Mouse (Mus musculus) kidney, adult 18-20 months (tissue): ENCODE results near the gene Spindoc.
"Not testable (repeated sequence)": the region's sequence is repeated elsewhere in the genome, so short reads cannot be mapped to it uniquely, and the experiment has no call there.

Experiments
- DNase-seq: peaks from one replicate; pipeline ENCODE4 v3.0.0; 2021

Gene Spindoc

DNA sequence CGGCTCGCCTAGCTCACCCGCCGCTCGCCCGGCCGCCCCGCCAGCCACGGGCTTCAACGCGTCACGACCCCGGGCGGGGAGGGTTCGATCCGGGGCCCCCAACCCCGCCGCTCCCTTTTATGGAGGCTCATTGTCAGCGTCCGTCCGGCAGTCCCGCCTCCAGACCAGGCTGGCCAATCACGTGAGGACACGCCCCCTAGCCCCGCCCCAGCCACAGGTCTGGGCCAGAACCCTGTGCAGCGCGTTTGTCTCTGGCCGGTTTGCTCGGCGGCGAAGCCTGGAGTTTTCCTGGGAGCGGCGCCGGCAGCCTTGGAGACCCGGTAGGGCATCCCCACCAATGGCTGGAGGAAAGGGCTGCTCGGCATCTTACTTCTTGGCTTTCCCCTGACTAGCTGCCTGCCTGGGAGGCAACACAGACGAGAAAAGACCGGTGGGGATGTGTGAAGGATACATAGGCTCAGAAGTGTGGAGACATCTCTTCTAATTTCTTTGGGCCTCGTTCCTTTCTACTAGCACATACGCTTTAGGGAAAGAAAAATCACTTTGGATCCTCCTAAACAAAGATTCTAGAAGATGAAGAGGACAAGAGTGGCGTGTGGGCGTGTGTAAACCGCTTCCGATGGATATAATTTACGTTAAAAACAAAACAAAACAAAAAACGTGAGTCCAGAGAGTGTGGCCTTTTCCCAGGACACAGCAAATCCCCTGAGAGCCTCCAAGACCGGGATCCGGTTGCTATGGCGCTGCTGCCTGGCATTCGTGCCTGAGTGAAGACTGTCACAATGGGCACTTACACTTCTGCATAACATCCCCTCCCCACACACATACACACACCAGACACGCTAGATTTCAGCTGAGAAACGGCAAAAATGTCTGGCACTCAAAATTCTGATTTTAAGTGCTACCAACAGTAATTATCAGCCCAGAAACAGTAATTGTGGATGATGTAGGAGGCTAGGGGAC, at the start of gene Spindoc:
Spindoc (minus strand) TSS at position 92 of the 963 bp plus-strand sequence.
- DNase-seq, result peak; percentile 100

DNA sequence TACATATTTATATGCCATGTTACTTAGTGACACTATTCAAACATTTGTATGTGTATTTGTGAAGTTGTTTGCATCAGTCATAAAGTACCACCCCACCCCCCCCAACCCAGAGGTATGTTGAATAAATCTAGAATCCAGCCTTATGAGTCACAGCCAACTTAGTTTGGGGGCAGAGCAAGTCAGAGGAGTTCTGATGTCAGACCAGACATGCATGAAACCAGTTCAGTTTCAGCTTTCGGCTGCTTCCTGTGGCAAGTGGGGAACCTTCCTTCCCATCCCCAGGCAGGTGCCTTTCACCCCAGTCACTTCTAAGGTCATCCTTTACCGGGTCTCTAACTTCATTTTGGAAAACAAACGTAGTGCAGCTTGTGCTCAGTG, 42.6 kb upstream of the Spindoc start:
- DNase-seq, result no peak

DNA sequence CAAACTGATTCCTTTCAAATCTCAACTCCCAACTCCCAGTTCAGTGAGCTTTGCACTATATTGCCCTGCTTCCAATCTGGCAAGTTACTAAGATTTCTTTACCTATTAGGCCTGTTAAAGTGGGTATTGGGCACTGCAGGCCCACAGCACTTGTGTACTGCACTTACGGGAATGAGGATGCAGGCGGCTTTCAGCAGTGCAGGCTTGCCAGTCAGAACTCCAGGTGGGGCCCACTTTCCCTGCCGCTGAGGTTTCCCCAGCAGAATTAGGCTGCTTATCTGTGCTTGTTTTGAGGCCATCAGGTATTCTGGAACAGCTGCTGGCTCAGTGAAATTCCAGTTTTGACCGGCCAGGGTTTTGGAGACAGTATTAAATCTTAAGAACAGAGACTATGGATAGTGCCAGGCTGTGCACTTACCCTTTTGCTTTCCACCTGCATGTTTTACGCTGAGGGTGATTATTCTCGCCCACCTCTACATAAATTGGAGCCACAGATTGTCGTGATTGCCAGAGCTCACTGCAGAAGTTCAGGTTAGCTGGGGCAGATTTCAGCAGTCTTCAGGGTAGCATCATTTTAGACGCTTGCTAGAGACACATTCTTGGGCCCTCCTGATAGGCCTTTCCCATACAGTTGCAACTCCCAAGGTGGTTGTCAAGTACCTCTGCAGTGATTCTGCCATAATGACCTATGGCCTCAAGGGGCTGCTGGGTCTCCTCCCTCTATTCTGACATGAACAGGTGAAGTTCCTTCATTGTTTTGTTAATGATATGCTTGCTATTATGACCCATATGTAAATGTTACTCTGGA, 42.0 kb upstream of the Spindoc start:
- peak; percentile 7 for DNase-seq

DNA sequence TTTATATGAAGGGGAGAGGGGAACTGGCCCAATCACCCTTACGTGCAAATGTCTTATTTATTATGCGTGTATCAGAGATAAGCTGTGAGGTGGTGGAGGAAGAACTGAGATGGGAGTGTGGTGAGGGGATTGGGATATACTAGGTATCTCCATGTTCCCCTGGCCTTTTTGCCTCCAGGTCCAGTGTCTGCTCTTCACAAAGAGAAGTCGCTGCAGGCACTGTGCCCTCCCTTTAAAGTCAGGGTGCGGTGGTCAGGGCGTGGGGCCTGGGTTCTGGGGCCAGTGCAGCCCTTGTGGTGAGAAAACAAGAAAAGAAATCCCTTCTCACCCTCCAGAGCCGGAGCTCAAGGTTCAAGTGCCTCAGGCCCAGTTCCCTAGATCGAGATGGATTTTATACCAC, 41.3 kb upstream of the Spindoc start:
- DNase-seq, result no peak

DNA sequence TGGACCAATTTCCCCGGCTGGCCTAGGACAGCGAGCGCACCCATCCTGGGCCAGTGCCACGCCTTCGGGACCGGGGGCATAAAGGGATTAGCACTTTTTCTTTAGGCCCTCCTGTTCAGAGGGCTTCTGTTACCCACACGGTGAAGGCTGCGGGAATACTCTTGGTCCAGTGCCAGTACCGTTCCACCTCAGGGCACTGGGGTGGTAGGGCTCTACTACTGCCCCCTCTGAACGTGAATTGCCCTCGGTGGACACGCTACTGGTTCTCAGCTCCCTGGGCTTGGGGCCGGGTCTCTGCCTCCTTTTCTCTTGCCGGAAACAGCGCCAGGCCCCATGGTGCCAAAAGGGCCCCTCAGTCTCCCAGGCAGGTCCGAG, 40.8 kb upstream of the Spindoc start:
- DNase-seq, result no peak

DNA sequence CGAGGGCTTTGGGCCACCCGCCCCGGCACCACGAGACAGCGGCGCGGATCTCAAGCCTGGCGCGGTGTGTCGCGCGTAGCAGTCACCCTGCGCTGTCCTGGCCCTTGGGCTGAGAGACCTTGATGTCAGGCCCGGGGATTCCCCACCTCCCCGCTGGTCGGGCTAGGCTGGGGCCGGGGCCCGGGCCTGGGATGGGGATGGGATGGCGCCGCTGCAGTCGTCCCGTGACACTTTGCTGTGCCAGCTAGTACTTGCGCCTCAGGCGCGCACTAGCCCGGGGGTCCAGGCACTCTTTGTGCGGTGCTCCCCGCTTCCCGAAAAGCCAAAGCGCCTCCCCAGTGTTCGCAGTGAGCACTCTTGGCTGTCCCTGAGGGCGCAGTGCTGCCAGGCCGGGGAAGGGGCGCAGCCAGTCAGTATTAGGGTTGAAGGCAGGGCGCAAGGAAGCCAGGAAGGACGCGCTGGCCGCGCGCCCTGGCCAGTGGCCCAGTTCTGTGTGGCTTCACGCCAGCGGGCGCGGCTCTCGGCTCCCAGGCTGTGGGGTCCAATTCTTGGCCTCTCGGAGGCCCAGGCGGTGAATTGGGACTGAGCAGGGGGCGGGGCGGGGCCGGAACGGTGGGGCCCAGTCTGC, 40.3 kb upstream of the Spindoc start:
- DNase-seq, result peak; percentile 96

DNA sequence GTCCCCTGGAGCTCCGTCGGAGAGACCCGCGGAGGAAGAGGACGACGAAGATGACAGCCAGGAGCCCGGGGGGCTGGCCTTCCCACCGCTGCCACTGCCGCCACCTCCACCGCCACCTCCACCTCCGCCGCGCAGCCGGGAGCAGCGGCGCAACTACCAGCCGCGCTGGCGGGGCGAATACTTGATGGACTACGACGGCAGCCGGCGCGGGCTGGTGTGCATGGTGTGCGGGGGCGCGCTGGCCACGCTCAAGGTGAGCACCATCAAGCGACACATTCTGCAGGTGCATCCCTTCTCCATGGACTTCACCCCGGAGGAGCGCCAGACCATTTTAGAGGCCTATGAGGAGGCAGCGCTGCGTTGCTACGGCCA, 39.8 kb upstream of the Spindoc start:
- DNase-seq, result no peak

DNA sequence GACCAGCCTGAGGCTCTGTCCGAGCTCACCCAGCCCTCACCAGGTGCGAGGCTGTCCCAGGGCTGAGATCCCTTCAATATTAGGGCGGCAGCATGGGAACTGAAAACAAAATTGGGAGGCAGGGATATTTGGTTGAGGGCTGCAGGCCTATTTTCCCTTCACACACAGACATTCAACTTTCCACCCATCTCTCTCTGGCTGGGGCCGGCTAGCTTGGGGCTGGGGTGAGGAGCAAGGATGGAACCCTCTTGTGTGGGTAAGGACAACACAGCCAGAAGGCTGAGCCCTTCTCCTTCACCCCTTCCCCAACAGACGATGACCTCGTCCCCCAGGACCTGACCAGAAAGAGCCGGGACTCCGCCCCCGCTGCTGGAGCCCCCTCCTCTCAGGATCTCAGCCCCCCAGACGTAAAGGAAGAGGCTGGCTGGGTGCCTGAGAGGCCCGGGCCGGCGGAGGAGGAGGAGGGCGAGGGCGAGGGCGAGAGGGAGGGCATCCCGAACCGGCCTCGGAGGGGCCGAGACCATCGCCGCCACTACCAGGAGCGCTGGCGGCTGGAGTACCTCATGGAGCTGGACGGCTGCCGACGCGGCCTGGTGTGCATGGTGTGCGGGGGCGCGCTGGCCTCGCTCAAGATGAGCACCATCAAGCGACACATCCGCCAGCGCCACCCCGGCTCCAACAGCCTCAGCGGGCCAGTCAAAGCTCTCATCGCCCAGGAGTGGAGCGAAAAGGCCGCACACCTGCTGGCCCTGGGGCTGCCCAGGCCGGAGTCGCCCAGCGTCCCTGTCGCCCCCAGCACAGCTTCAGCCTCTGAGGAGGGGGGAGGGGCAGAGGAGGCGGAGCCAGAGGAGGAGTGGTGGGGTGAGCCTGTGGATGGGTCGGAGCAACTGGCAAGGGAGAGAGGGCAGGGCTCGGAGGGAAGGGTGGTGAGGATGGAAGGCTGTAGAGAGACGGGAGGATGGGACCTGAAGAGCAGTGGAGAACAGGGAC, 39.1 kb upstream of the Spindoc start:
- peak; percentile 23 for DNase-seq

DNA sequence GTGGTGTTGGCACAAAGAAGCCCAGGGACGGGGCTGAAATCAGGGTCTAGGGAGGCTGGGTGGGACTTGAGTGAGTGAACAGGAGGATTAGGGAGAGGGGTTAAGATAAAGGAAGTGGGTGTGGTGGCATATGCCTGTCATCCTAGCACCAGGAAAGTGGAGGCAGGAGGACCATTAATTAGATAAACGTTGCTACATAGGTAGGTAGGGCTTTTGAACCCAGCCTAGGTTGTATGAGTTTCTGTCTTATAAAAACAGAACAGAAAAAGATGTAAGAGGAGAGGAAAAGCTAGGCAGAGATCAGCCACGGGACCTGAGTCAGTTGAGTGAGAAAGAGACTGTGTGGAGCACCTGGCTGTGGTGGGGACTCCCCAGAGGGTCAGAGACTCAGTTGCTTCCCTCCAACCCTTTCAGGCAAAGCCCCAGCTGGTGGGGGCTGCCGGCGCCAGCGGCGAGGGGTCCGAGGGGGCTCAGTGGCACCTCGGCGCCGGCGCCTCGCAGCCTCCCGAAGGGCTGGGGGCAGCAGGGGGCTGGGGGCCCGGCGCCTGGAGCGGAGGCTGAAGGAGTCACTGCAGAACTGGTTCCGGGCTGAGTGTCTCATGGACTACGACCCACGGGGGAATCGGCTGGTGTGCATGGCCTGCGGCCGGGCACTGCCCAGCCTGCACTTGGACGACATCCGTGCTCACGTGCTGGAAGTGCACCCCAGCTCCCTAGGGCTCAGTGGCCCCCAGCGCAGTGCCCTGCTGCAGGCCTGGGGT, 38.2 kb upstream of the Spindoc start:
- DNase-seq, result no peak

DNA sequence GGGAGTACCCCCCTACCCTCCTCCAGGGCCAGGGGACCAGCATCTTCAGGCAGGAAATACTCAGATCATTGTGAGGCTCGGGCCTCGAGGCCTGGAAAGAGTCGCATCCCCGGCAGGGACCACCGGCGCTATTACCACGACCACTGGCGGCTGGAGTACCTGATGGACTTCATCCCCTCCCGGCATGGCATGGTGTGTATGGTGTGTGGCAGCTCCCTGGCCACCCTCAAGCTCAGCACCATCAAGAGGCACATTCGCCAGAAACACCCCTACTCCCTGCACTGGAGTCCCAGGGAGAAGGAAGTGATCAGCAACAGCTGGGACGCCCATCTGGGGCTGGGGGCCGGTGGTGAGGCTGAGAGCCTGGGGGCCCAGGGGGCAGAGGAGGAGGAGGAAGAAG, 37.3 kb upstream of the Spindoc start:
- DNase-seq, result no peak

DNA sequence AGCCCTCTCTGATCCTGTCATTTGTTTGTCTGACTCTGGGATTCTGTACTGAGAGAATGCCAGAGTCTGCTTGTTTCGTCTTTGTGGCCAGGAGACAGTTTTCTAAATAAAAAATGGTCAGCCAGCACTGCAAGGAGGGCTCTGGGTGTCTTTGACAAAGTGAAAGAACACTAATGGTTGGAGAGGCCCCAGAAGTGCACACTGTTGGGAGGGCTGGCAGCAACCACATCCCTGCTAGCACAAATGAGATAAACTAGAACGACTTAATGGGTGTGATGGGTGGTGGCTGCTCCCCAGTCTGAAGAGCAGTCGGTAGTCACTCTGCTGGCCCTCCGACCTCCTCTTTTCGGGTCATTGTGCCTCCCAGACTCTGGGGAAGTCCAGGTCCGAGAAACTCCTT, 36.3 kb upstream of the Spindoc start:
- no peak for DNase-seq

DNA sequence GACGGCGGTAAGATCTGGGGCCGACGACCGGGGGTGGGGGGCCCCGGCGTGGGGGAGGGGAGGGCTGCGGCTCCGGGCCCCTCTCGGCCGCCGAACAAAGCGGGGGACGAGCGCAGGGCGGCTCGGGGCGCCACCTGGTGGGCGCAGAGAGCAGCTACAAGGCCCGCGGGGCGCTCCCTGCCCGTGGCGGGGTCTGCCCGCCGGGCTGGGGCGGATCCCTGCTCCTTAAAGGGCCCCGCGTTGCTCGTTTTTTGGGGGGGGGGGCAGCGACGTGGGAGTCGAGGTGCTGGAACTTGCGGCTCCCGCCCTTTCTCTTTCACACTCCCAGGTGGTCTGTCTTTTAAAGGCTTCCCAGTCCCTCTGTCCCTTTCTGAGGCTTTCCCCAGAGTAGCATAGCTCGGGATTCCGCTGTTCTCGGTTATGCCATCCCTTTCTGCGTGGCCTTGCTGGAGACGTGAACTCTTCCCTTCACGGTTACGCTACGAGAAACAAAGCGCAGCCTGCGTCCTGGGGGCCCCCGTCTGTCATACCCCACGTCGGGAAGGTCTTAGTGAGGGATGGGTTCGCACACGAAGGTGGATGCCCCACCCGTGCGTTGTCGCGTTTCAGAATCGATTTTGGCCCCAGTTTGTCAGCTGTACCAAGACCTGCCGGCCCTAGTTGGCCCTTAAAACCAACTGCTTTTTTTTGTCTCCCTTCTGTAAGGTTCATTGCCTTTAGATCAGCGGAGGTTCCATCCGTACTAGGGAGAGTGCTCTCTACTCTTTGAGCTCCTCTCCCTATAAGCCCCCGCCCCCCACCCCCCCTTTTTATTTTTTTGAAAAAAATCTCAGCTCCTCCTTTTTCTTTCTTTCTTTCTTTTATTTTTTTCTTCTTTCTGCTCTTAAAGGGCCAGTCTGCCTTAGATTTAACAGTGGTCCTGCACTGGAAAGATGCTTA, 35.4 kb upstream of the Spindoc start:
- peak; percentile 81 for DNase-seq

DNA sequence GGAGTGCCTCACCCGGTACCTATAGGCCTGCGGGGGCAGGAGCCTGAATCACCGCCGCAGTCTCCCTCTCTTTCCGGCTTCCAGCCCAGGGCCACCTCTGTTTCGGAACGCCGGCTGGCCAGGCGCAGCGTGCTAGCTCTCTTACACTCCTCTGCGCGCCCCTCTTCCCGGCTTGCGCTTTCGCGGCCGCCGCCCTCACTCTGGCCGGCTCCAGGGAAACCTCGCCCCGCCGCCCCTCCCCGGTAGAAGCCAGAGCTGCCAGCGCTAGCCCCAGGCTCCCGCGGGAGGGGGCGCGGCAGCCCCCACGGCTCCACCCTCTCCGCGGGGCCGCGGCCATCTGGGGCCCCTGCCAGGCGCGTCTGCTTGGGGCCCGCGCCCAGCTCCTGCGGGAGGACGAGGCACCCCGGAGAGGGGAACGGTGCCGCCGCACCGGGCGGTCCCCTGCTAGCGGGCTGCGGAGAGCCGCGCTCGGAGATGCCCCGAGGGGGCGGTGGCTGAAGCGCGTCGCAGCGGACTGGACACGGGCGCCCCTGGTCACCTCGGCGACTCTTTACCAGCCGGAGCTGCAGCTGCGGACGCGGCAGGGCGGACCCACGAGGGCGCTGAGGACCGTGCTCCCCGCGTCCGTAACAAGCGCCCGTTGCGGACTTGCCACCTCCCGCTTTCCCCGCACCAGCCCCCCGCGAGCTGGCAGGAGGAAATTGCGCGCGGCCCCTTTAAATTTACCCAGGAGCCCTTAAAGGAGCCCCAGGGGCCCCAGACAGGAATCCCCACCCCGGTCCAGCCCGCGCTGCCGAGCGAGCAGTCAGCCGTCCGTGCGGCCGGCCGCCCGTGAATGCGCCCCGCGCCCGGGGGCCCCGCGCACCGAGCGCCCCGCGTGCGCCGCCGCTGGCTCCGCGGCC, 34.3 kb upstream of the Spindoc start, which contains the start of gene 2700081O15Rik:
2700081O15Rik (plus strand) TSS at position 792 of the 902 bp plus-strand sequence.
- DNase-seq, result peak; percentile 74

DNA sequence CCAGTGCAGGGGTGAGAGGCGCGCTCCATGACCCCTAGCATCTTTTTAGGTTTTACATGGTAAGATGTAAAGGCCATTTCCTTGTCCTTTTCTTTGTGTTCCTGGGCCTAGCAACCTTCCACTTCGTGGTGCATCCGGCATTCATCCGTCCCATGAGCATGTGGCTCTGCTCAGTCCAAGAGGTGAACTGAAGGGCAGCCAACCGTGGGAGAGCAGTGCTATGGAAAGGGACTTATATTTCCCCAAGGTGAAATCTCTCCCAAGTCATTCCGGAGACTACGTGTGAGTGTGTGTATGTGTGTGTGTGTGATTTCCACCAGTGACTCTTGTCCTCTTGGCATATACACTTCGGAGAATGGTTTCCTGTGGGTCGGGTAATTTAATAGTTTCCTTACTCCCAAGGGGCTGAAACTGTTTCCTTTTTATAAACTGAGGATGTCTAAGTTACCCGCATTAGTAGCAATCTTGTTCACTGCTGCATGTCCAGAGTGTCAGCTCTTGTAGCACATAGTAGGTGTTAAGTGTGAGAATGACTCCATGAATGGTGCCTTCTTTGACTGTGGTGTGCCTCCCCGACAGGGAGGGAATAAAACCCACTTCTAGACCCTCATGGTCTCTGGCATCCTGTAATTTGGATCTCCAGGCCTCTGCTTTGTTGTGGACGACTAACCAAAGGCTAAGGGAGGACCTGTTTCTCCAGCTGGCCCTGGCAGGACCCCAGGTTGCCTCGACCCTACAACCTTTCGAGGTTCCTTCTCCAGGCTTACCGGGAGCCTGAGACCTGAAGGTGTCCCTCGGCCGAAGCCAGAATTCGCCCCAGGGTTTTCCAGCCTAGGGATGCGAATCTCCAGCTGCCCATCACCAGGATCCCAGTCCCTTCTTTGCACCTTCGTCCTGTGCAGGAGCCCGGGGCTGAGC, 33.4 kb upstream of the Spindoc start:
- DNase-seq, result peak; percentile 20

DNA sequence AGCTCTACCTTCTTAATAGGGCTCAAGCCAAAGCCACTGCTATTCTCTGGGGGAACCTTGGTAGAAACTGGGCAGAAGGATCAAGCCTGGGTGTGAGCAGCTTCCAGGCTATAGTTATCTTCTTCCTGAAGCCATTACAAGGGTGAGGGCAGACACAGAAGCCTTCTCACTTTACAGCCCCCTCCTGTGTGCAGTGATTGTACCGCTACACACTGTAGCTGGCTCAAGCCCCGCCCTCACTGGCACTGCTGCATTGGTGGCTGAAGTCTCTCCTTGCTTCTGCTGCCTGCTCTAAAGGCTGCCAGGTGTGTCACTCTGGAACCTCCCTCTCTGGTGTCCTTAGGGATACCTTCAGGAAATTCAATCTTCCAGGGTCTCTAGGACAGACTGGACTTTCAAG, 29.6 kb upstream of the Spindoc start:
- no peak for DNase-seq

DNA sequence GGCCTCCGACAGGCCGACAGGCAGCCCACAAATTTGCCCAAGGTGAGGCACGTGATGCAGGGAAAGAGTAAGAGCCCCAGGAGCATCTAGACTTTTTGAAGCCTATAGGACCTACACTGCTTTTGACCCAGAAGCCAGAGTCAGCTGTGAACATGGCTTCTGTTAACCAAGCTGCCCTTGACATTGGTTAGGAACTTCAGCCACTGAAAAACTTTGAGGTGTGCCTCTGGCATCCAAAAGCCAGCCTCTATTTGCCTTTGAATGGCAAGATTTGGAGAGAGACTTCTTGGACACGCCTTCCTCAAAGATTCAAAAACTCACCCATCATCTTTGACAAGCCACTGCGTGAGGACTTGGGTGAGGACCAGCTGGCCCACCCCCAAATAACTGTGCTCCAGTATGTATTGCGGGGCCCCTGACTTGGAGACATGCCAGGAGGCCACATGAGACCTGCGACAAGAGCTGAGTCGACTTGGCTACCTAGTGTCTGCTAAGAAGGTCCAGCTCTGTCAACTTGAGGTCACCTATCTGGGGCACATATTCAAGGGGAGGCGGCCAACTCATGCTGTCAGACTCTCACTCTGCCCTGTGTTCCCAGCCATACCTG, 21.9 kb upstream of the Spindoc start:
- no peak for DNase-seq

DNA sequence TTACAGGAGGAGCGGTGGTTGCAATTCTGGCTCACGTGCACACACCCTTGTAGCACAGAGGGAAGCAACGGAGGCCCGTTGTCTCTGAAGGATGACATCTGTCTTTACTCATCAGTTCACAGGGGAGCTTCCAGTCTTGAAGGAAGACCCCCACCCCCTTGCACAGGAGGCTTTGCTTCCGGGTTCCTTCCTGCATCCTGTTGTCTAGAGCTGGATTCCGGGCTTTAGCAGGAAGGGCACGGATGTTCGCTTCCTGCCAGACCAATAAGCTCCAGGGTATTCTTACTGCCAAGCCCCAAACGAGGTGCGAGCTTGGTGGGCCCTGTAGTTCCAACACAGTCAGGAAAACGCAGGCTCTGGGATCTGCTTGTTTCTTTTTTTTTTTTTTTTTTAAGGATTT, 17.8 kb upstream of the Spindoc start:
- peak; percentile 40 for DNase-seq

DNA sequence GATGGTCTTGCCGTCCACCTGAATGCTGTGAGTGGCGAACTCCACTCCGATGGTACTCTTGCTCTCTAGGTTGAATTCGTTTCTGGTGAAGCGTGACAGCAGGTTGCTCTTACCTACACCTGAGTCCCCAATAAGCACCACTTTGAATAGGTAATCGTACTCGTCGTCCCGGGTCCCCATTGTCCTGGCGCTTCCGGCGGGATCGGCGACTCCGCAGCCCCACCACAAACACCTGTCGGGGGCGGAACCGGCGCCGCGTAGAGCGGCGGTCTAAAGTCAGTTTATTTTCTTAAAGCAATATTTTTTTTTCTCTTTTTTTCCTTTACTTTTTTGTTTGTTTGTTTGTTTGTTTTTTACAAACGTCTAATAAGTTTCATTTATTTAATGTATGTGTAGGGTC, 16.1 kb upstream of the Spindoc start:
- DNase-seq, result not testable (repeated sequence)
